Comparison of ENCODE assay signal across 13 mouse cellular contexts in genomic region chr1:176499010-176499650, GRCm38 (mm10).
"Had no signal": no experiment of that assay in that cellular context is flagged by ENCODE, and none has a peak within 500 bp of the region (broad histone marks: within the 10 kb centered on the region; RNA-seq: fewer than 3 reads in every experiment).

No protein-coding gene starts in this region.

- H3K4me1 ChIP-seq: limb, embryonic 15.5 days; liver, embryonic 12.5 days; midbrain, embryonic 13.5 days; neural tube, embryonic 12.5 days; stomach, embryonic 15.5 days had no signal

- DNase-seq: kidney, adult 9 months; kidney, postnatal 10 days; kidney, postnatal 4 days; lung, postnatal 36 days; thymus, adult 2 months; thymus, postnatal 25 days had no signal

- H3K36me3 ChIP-seq: limb, embryonic 15.5 days; liver, embryonic 12.5 days; midbrain, embryonic 13.5 days; neural tube, embryonic 12.5 days; stomach, embryonic 15.5 days had no signal

- H3K4me3 ChIP-seq: layer of hippocampus, adult 2 months; limb, embryonic 15.5 days; liver, embryonic 12.5 days; midbrain, embryonic 13.5 days; myocyte; neural tube, embryonic 12.5 days; stomach, embryonic 15.5 days had no signal

- H3K4me2 ChIP-seq: limb, embryonic 15.5 days; liver, embryonic 12.5 days; midbrain, embryonic 13.5 days; neural tube, embryonic 12.5 days; stomach, embryonic 15.5 days had no signal

- H3K27me3 ChIP-seq: limb, embryonic 15.5 days; liver, embryonic 12.5 days; midbrain, embryonic 13.5 days; neural tube, embryonic 12.5 days; stomach, embryonic 15.5 days had no signal

- H3K9ac ChIP-seq: limb, embryonic 15.5 days; liver, embryonic 12.5 days; midbrain, embryonic 13.5 days; neural tube, embryonic 12.5 days; stomach, embryonic 15.5 days had no signal

- H3K27ac ChIP-seq: layer of hippocampus, adult 2 months; limb, embryonic 15.5 days; liver, embryonic 12.5 days; midbrain, embryonic 13.5 days; neural tube, embryonic 12.5 days; stomach, embryonic 15.5 days had no signal

- ATAC-seq: liver, embryonic 12.5 days; midbrain, embryonic 13.5 days had no signal

- H3K9me3 ChIP-seq: limb, embryonic 15.5 days; liver, embryonic 12.5 days; midbrain, embryonic 13.5 days; neural tube, embryonic 12.5 days; stomach, embryonic 15.5 days had no signal
